Mouse (Mus musculus) stomach, postnatal 0 days (tissue): ENCODE measurements around the gene Sox5.

ENCODE experiments used
- CTCF ChIP-seq: IDR thresholded peaks from 2 replicates; pipeline ENCODE4 v1.5.1; 2016; ENCODE audit warnings: antibody characterized with exemption, low read depth, mild to moderate bottlenecking, moderate library complexity
- EP300 ChIP-seq: optimal IDR thresholded peaks from 2 replicates; pipeline ENCODE3; 2016; ENCODE audit warnings: antibody characterized with exemption

- no peak for TF ChIP-seq CTCF
- TF ChIP-seq EP300 = no peak
Measured at GRCm38 (mm10) chr6:144387539-144388255, 394.1 kb downstream of the Sox5 start.
